Mouse (Mus musculus): ENCODE measurements around the gene Orai1. TPM values are rescaled to one million over a fixed set of nuclear protein-coding genes. Genes with fewer than 3 reads are reported as not detected.

Orai1 gene
- polyA plus RNA-seq, 1 experiment from 2014 or later: 14.2 TPM

- no peak overlapping the region for H3K4me3 ChIP-seq (ENCODE audit: low read length)
- WGBS: 51% methylated on average over 2 of the region's 2 CpGs
- H3K4me1 ChIP-seq (ENCODE audit: control insufficient read depth, insufficient read depth, low read depth, low read length): peaks cover 17% of the 10 kb centered on the region
- H3K4me2 ChIP-seq (ENCODE audit: low read length): no peak overlapping the region; the same call in 1 of the 2 replicates
- H3K27me3 ChIP-seq (replicated peaks; ENCODE audit: control insufficient read depth, insufficient read depth, low read length): no peaks in the 10 kb centered on the region
- H3K36me3 ChIP-seq (ENCODE audit: control insufficient read depth, insufficient read depth, low read length): no peaks in the 10 kb centered on the region
- no peak for ATAC-seq
- no peak overlapping the region for H3K27ac ChIP-seq (ENCODE audit: low read depth, low read length)
- H3K9ac ChIP-seq (ENCODE audit: low read depth, low read length): no peak overlapping the region
- no peaks in the 10 kb centered on the region for H3K9me3 ChIP-seq (ENCODE audit: control insufficient read depth, low read length)
Measured at GRCm38 (mm10) chr5:122993811-122994210, 21.1 kb upstream of the Orai1 start.

DNA sequence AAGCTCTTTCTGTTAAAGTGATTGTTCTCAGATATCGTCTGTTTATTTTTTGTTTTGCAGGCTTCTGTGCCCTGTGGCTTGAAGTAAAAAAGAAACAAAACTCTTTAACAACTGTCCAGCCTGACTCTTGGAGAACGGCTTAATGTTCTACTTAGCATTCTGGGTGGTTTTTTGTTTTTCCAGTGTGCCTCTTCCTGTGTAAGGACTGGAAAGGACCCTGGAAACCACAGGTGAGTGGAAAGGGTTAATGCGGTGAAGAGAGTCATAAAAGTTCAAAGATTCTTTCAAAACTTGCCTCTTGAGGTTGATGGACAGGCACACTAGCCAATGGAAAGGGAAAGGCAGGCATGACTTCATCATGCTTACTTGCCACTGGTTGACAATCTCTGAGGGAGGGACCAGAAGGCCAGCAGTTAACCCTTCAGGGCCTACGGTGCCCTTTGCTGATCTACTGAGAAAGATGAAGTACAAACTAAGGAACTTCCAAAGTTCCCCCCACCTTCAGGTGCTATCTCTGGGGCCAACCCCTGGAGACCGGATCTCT, 20.5 kb upstream of the Orai1 start:
- Histone ChIP-seq H3K27ac (ENCODE audit: low read depth, low read length) (no peak overlapping the region), H3K4me1 (ENCODE audit: control insufficient read depth, insufficient read depth, low read depth, low read length) (peaks cover 17% of the 10 kb centered on the region), H3K9ac (ENCODE audit: low read depth, low read length) (no peak overlapping the region), H3K4me2 (ENCODE audit: low read length) (peak overlapping the region; percentile 36), H3K36me3 (ENCODE audit: control insufficient read depth, insufficient read depth, low read length) (no peaks in the 10 kb centered on the region), H3K4me3 (ENCODE audit: low read length) (no peak overlapping the region), H3K9me3 (ENCODE audit: control insufficient read depth, low read length) (no peaks in the 10 kb centered on the region), H3K27me3 (replicated peaks; ENCODE audit: control insufficient read depth, insufficient read depth, low read length) (no peaks in the 10 kb centered on the region)
- peak; percentile 91 for ATAC-seq
- WGBS: 9% methylated on average over 5 of the region's 5 CpGs

DNA sequence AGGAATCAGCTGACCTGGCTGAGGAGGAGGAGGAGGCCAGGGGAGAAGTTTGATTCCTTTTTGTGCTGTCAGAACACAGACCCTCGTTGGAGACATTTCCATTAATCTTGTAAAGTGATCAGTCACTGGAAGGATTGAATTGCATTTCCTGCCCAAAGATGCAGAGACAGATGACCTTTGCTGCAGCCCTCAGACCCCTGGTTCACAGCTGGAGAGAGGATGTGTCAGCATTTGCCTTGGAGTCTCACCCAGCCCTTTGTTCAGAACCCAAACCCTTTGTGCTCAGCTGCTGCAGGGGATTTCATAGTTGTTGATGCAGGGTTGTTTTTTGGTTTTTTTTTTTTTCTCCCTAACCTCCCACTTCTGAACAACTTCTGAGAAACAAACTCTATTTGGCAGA, 20.0 kb upstream of the Orai1 start:
- Histone ChIP-seq H3K4me1 (ENCODE audit: control insufficient read depth, insufficient read depth, low read depth, low read length) (peaks cover 14% of the 10 kb centered on the region), H3K9me3 (ENCODE audit: control insufficient read depth, low read length) (no peaks in the 10 kb centered on the region), H3K36me3 (ENCODE audit: control insufficient read depth, insufficient read depth, low read length) (no peaks in the 10 kb centered on the region), H3K27ac (ENCODE audit: low read depth, low read length) (no peak overlapping the region), H3K4me2 (ENCODE audit: low read length) (no peak overlapping the region), H3K27me3 (replicated peaks; ENCODE audit: control insufficient read depth, insufficient read depth, low read length) (no peaks in the 10 kb centered on the region), H3K4me3 (ENCODE audit: low read length) (no peak overlapping the region), H3K9ac (ENCODE audit: low read depth, low read length) (no peak overlapping the region)
- 5% methylated on average over 1 of the region's 1 CpGs for WGBS
- ATAC-seq: no peak

- no peak overlapping the region for H3K27ac ChIP-seq (ENCODE audit: low read depth, low read length)
- H3K9me3 ChIP-seq (ENCODE audit: control insufficient read depth, low read length): no peaks in the 10 kb centered on the region
- no peak overlapping the region for H3K4me2 ChIP-seq (ENCODE audit: low read length)
- 83% methylated on average over 18 of the region's 18 CpGs for WGBS
- H3K27me3 ChIP-seq (replicated peaks; ENCODE audit: control insufficient read depth, insufficient read depth, low read length): no peaks in the 10 kb centered on the region
- no peak overlapping the region for H3K9ac ChIP-seq (ENCODE audit: low read depth, low read length)
- H3K4me1 ChIP-seq (ENCODE audit: control insufficient read depth, insufficient read depth, low read depth, low read length): no peaks in the 10 kb centered on the region
- no peak overlapping the region for H3K4me3 ChIP-seq (ENCODE audit: low read length)
- no peaks in the 10 kb centered on the region for H3K36me3 ChIP-seq (ENCODE audit: control insufficient read depth, insufficient read depth, low read length)
- no peak for ATAC-seq
Measured at GRCm38 (mm10) chr5:122997205-122998204, 17.4 kb upstream of the Orai1 start.

GRCm38 (mm10) chr5:123000901-123001300, 14.0 kb upstream of the Orai1 start:
- H3K4me3 ChIP-seq (ENCODE audit: low read length): no peak overlapping the region
- H3K27ac ChIP-seq (ENCODE audit: low read depth, low read length): no peak overlapping the region
- H3K4me2 ChIP-seq (ENCODE audit: low read length): no peak overlapping the region
- WGBS: 81% methylated on average over 1 of the region's 1 CpGs
- no peaks in the 10 kb centered on the region for H3K27me3 ChIP-seq (replicated peaks; ENCODE audit: control insufficient read depth, insufficient read depth, low read length)
- H3K4me1 ChIP-seq (ENCODE audit: control insufficient read depth, insufficient read depth, low read depth, low read length): no peaks in the 10 kb centered on the region
- no peak for ATAC-seq
- H3K9me3 ChIP-seq (ENCODE audit: control insufficient read depth, low read length): no peaks in the 10 kb centered on the region
- no peak overlapping the region for H3K9ac ChIP-seq (ENCODE audit: low read depth, low read length)
- H3K36me3 ChIP-seq (ENCODE audit: control insufficient read depth, insufficient read depth, low read length): no peaks in the 10 kb centered on the region

DNA sequence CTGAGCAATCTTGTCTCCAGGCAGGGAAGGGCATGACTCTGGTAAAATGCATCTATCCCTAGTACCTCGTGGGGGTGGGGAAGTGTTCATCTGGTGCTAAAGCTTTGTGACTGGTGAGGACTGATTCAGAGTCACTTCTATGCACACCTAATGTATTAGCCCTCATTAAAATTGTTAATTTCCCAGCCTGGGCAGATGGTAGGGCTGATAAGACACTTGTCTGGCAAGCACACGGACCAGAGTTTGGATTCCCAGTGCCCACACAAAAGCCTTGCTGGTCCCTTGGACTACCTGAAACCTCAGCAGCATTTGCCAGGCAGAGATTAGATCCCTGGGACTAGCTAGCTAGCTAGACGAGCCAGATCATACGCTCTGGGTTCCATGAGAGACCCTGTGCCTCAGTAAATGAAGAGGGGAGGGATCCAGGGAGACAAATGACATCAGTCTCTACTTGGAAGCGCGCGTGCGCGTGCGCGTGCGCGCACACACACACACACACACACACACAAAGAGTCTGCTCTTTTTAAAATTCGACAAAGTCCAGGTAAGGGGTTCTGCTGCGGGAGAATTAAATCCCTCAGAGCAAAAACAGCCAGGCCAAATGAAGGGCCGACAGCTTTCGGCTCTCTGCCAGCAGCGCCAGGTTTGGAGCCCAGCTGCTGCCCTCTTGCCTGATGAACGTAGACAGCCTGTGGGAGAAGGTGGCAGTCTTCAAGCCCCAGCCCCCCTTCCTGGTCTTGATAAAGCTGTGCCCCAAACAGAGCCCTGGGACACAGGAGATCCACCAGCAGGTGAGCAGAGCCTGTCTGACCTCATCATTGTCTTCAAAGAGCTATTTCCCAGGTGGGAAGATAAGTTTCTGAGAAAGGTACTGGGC, 8.9 kb upstream of the Orai1 start:
- Histone ChIP-seq H3K9me3 (ENCODE audit: control insufficient read depth, low read length) (no peaks in the 10 kb centered on the region), H3K4me2 (ENCODE audit: low read length) (peak overlapping the region; percentile 14; the same call in 1 of the 2 replicates), H3K4me1 (ENCODE audit: control insufficient read depth, insufficient read depth, low read depth, low read length) (no peaks in the 10 kb centered on the region), H3K9ac (ENCODE audit: low read depth, low read length) (no peak overlapping the region; the same call in 1 of the 2 replicates), H3K4me3 (ENCODE audit: low read length) (no peak overlapping the region), H3K27me3 (replicated peaks; ENCODE audit: control insufficient read depth, insufficient read depth, low read length) (no peaks in the 10 kb centered on the region), H3K36me3 (ENCODE audit: control insufficient read depth, insufficient read depth, low read length) (no peaks in the 10 kb centered on the region), H3K27ac (ENCODE audit: low read depth, low read length) (peak overlapping the region; percentile 60)
- peak; percentile 48; the same call in 1 of the 2 replicates for ATAC-seq
- 57% methylated on average over 19 of the region's 19 CpGs for WGBS

GRCm38 (mm10) chr5:123008877-123009493, 5.9 kb upstream of the Orai1 start:
- H3K4me3 ChIP-seq (ENCODE audit: low read length): no peak overlapping the region
- H3K4me2 ChIP-seq (ENCODE audit: low read length): no peak overlapping the region
- H3K4me1 ChIP-seq (ENCODE audit: control insufficient read depth, insufficient read depth, low read depth, low read length): no peaks in the 10 kb centered on the region
- H3K9me3 ChIP-seq (ENCODE audit: control insufficient read depth, low read length): no peaks in the 10 kb centered on the region
- H3K9ac ChIP-seq (ENCODE audit: low read depth, low read length): no peak overlapping the region
- no peak overlapping the region for H3K27ac ChIP-seq (ENCODE audit: low read depth, low read length)
- ATAC-seq: no peak
- WGBS: 63% methylated on average over 7 of the region's 7 CpGs
- H3K36me3 ChIP-seq (ENCODE audit: control insufficient read depth, insufficient read depth, low read length): no peaks in the 10 kb centered on the region
- no peaks in the 10 kb centered on the region for H3K27me3 ChIP-seq (replicated peaks; ENCODE audit: control insufficient read depth, insufficient read depth, low read length)

- Histone ChIP-seq H3K9me3 (ENCODE audit: control insufficient read depth, low read length) (no peaks in the 10 kb centered on the region), H3K4me2 (ENCODE audit: low read length) (no peak overlapping the region), H3K4me3 (ENCODE audit: low read length) (no peak overlapping the region), H3K27ac (ENCODE audit: low read depth, low read length) (no peak overlapping the region), H3K27me3 (replicated peaks; ENCODE audit: control insufficient read depth, insufficient read depth, low read length) (no peaks in the 10 kb centered on the region), H3K36me3 (ENCODE audit: control insufficient read depth, insufficient read depth, low read length) (no peaks in the 10 kb centered on the region), H3K9ac (ENCODE audit: low read depth, low read length) (no peak overlapping the region), H3K4me1 (ENCODE audit: control insufficient read depth, insufficient read depth, low read depth, low read length) (peaks cover 2% of the 10 kb centered on the region; the same call in 1 of the 2 replicates)
- ATAC-seq: no peak
- WGBS: 47% methylated on average over 11 of the region's 11 CpGs
Measured at GRCm38 (mm10) chr5:123009873-123010272, 5.0 kb upstream of the Orai1 start.

All from hindbrain, embryonic 16.5 days (tissue).